ENCODE assay signal across 10 mouse cellular contexts in the genomic region with DNA sequence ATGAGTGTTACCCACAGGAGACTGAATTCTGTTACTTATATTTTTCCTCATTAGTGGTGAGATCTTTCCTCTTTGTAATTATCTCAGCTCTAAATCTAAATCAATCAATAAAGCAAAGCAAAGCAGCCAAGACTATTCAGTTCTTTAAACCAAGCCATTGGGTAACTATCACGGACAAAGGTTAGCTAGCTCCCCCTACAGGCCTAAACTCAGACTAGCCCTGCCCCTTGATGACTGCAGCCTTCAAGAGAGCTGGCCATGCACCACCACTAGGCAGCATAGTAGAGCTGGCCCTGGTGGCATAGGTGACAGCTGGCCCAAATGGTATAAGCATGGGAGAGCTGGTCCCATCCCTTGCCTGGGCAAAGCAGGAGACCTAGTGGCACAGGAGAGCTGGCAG. TPM values are rescaled to one million over a fixed set of nuclear protein-coding genes. Genes with fewer than 3 reads are reported as not detected.
DNase-seq lines count a peak whose midpoint lies in the region; ATAC-seq and TF ChIP-seq lines count a peak whose summit lies in the region.
"Had no signal": no experiment of that assay in that cellular context is flagged by ENCODE, and none has a peak within 500 bp of the region (broad histone marks: within the 10 kb centered on the region; RNA-seq: fewer than 3 reads in every experiment).

No protein-coding gene starts in this region.

- intact Hi-C loops in heart, adult 2 months (cut with DNase I): no loop called here
- intact Hi-C loops in left cerebral cortex, postnatal 14 days (cut with DNase I): no loop called here

- no peaks in the 10 kb centered on the region for H3K4me1 ChIP-seq in heart, adult 2 months (ENCODE audit: control insufficient read depth, insufficient read depth, low read length)
- H3K4me1 ChIP-seq in heart, embryonic 12.5 days (replicated peaks): no peaks in the 10 kb centered on the region
- H3K4me1 ChIP-seq in ES-Bruce4 (ENCODE audit: control insufficient read depth, insufficient read depth, low read length): no peaks in the 10 kb centered on the region
- H3K4me1 ChIP-seq in hindbrain, embryonic 14.5 days (replicated peaks; ENCODE audit: control insufficient read depth, insufficient read depth, low read length): no peaks in the 10 kb centered on the region
- no peaks in the 10 kb centered on the region for H3K4me1 ChIP-seq in midbrain, postnatal 0 days (ENCODE audit: insufficient read depth, low read length)
- H3K4me1 ChIP-seq: limb, embryonic 12.5 days had no signal

- no peak for TF ChIP-seq POLR2A in heart, adult 2 months (IDR thresholded peaks at IDR 0.05; ENCODE audit: insufficient read depth, low read depth, low read length)
- no peak for TF ChIP-seq POLR2A in ES-Bruce4 (IDR thresholded peaks at IDR 0.05; ENCODE audit: insufficient read depth, low read length)

- no peaks in the 10 kb centered on the region for H3K79me2 ChIP-seq in heart, adult 2 months (replicated peaks; ENCODE audit: control insufficient read depth, insufficient read depth, low read length)

- H3K4me2 ChIP-seq in heart, embryonic 12.5 days: no peak overlapping the region
- H3K4me2 ChIP-seq in hindbrain, embryonic 14.5 days (replicated peaks): no peak overlapping the region
- no peak overlapping the region for H3K4me2 ChIP-seq in midbrain, postnatal 0 days (ENCODE audit: low read depth, low read length, poor library complexity, severe bottlenecking)
- H3K4me2 ChIP-seq: limb, embryonic 12.5 days had no signal

- DNase-seq in heart, adult 2 months: peak in 1 of 2 experiments; percentile 6
- DNase-seq in c-Kit-positive CD71-negative TER-119-negative erythroid progenitor cells, embryonic 14.5 days (ENCODE audit: low read depth): peak; percentile 37
- DNase-seq in hindbrain, embryonic 14.5 days (ENCODE audit: low spot score): no peak
- peak; percentile 59 to 62 for DNase-seq in left cerebral cortex, postnatal 14 days (ENCODE audit: low spot score in 2 of 2)
- peak; percentile 59 for DNase-seq in midbrain, postnatal 0 days (ENCODE audit: low spot score)
- DNase-seq in gastrocnemius, postnatal 25 days: no peak

- TF ChIP-seq EP300 in heart, adult 2 months (IDR thresholded peaks at IDR 0.05; ENCODE audit: insufficient read depth, low read depth, low read length): no peak
- TF ChIP-seq EP300 in ES-Bruce4 (IDR thresholded peaks at IDR 0.05; ENCODE audit: insufficient read depth, low read depth, low read length): no peak

- no peaks in the 10 kb centered on the region for H3K9me3 ChIP-seq in heart, embryonic 12.5 days (replicated peaks)
- no peaks in the 10 kb centered on the region for H3K9me3 ChIP-seq in ES-Bruce4 (replicated peaks; ENCODE audit: control insufficient read depth, insufficient read depth, low read length, poor library complexity, severe bottlenecking)
- H3K9me3 ChIP-seq in hindbrain, embryonic 14.5 days (ENCODE audit: control insufficient read depth, low read length): no peaks in the 10 kb centered on the region
- H3K9me3 ChIP-seq in midbrain, postnatal 0 days (ENCODE audit: low read length): no peaks in the 10 kb centered on the region
- H3K9me3 ChIP-seq: limb, embryonic 12.5 days had no signal

- 17% methylated on average over 1 of the region's 1 CpGs for WGBS in heart, adult 2 months
- WGBS in heart, embryonic 12.5 days: 12% methylated on average over 1 of the region's 1 CpGs
- 18% methylated on average over 1 of the region's 1 CpGs for WGBS in hindbrain, embryonic 14.5 days
- 16% methylated on average over 1 of the region's 1 CpGs for WGBS in midbrain, postnatal 0 days

- no peak overlapping the region for H3K4me3 ChIP-seq in heart, adult 2 months
- H3K4me3 ChIP-seq in heart, embryonic 12.5 days: no peak overlapping the region
- no peak overlapping the region for H3K4me3 ChIP-seq in ES-Bruce4 (ENCODE audit: low read depth, low read length)
- H3K4me3 ChIP-seq in hindbrain, embryonic 14.5 days (replicated peaks; ENCODE audit: low read length): no peak overlapping the region
- H3K4me3 ChIP-seq in midbrain, postnatal 0 days (ENCODE audit: low read depth, low read length): no peak overlapping the region
- H3K4me3 ChIP-seq: limb, embryonic 12.5 days had no signal

- no peak overlapping the region for H3K9ac ChIP-seq in heart, adult 2 months (ENCODE audit: low read depth, low read length)
- H3K9ac ChIP-seq in heart, embryonic 12.5 days: no peak overlapping the region
- no peak overlapping the region for H3K9ac ChIP-seq in ES-Bruce4 (ENCODE audit: low read depth, poor library complexity, severe bottlenecking)
- no peak overlapping the region for H3K9ac ChIP-seq in hindbrain, embryonic 14.5 days
- H3K9ac ChIP-seq in midbrain, postnatal 0 days (replicated peaks; ENCODE audit: low read length, poor library complexity, severe bottlenecking): no peak overlapping the region
- H3K9ac ChIP-seq: limb, embryonic 12.5 days had no signal

- H3K27ac ChIP-seq in heart, adult 2 months: no peak overlapping the region
- no peak overlapping the region for H3K27ac ChIP-seq in heart, embryonic 12.5 days (ENCODE audit: poor library complexity, severe bottlenecking)
- no peak overlapping the region for H3K27ac ChIP-seq in ES-Bruce4 (ENCODE audit: insufficient read depth, low read length)
- no peak overlapping the region for H3K27ac ChIP-seq in hindbrain, embryonic 14.5 days
- H3K27ac ChIP-seq in midbrain, postnatal 0 days (ENCODE audit: low read depth, low read length): no peak overlapping the region
- H3K27ac ChIP-seq: limb, embryonic 12.5 days had no signal

- no peak for ATAC-seq in heart, embryonic 12.5 days (ENCODE audit: insufficient number of reproducible peaks, low FRiP score)
- peak; percentile 14; the same call in 1 of the 2 replicates for ATAC-seq in hindbrain, embryonic 14.5 days (ENCODE audit: low FRiP score)
- ATAC-seq in midbrain, postnatal 0 days (ENCODE audit: low FRiP score): peak; percentile 50; the same call in 1 of the 2 replicates

- H3K27me3 ChIP-seq in heart, adult 2 months (ENCODE audit: control insufficient read depth, insufficient read depth, low read length): no peaks in the 10 kb centered on the region
- no peaks in the 10 kb centered on the region for H3K27me3 ChIP-seq in heart, embryonic 12.5 days (replicated peaks)
- H3K27me3 ChIP-seq in ES-Bruce4 (ENCODE audit: control insufficient read depth, insufficient read depth, low read length, poor library complexity, severe bottlenecking): no peaks in the 10 kb centered on the region
- H3K27me3 ChIP-seq in hindbrain, embryonic 14.5 days (ENCODE audit: control insufficient read depth, insufficient read depth, low read length): no peaks in the 10 kb centered on the region
- H3K27me3 ChIP-seq in midbrain, postnatal 0 days (ENCODE audit: insufficient read depth, low read length): no peaks in the 10 kb centered on the region
- H3K27me3 ChIP-seq: limb, embryonic 12.5 days had no signal

- peak; percentile 59 for TF ChIP-seq CTCF in heart, adult 2 months (IDR thresholded peaks at IDR 0.05)
- peak; percentile 87 for TF ChIP-seq CTCF in ES-Bruce4 (IDR thresholded peaks at IDR 0.05; ENCODE audit: low read depth, low read length)
- peak; percentile 77 for TF ChIP-seq CTCF in midbrain, postnatal 0 days (IDR thresholded peaks at IDR 0.05)

- H3K36me3 ChIP-seq in heart, adult 2 months (ENCODE audit: control insufficient read depth, insufficient read depth, low read length): no peaks in the 10 kb centered on the region
- H3K36me3 ChIP-seq in heart, embryonic 12.5 days: no peaks in the 10 kb centered on the region
- peaks cover under 1% of the 10 kb centered on the region for H3K36me3 ChIP-seq in ES-Bruce4 (ENCODE audit: control insufficient read depth, insufficient read depth, low read length, poor library complexity, severe bottlenecking)
- H3K36me3 ChIP-seq in hindbrain, embryonic 14.5 days (replicated peaks; ENCODE audit: control insufficient read depth, insufficient read depth): peaks cover 12% of the 10 kb centered on the region
- peaks cover 14% of the 10 kb centered on the region; the same call in 1 of the 2 replicates for H3K36me3 ChIP-seq in midbrain, postnatal 0 days (ENCODE audit: insufficient read depth, low read length)

RNA-seq across cellular contexts. Expression of gene Zfp941, which starts 16.3 kb away (rescaled TPM):
- under 1 TPM; 0.14 to 0.29 TPM for total RNA-seq in heart, adult 2 months (2021)
- polyA plus RNA-seq in heart, adult 2 months (2012; rRNA removed): 0.10 and 0.15 TPM in 2 replicates
- 0.95 and 0.96 TPM in 2 replicates for polyA plus RNA-seq in heart, embryonic 12.5 days (2016; fragmentation: Nextera tagmentation; extraction: Ambion mirVana)
- 14.5 and 23.4 TPM in 2 replicates for polyA plus RNA-seq in ES-Bruce4 (2011; ENCODE audit: insufficient read depth, insufficient read length, low read depth, missing spikeins)
- polyA plus RNA-seq in hindbrain, embryonic 14.5 days (2014; fragmentation: Nextera tagmentation; extraction: Ambion mirVana): 33.7 and 33.9 TPM in 2 replicates
- total RNA-seq in left cerebral cortex, postnatal 14 days (2021): 10 to 100 TPM; 15.3 to 16.3 TPM
- total RNA-seq in midbrain, postnatal 0 days (2014; rRNA removed): 30.0 and 37.6 TPM in 2 replicates
- 26.1 and 30.9 TPM in 2 replicates for polyA plus RNA-seq in midbrain, postnatal 0 days (2015; fragmentation: Nextera tagmentation; extraction: Ambion mirVana)
- not detected for total RNA-seq in gastrocnemius, postnatal 25 days (2021)

RNA-seq across cellular contexts. Expression of gene Syce1, which starts 18.1 kb away (rescaled TPM):
- not detected for total RNA-seq in heart, adult 2 months (2021)
- 0.10 TPM in 1 of 2 replicates, not detected in the other for polyA plus RNA-seq in heart, adult 2 months (2012; rRNA removed)
- polyA plus RNA-seq in heart, embryonic 12.5 days (2016; fragmentation: Nextera tagmentation; extraction: Ambion mirVana): 0.13 and 0.31 TPM in 2 replicates
- 3.7 and 3.9 TPM in 2 replicates for polyA plus RNA-seq in ES-Bruce4 (2011; ENCODE audit: insufficient read depth, insufficient read length, low read depth, missing spikeins)
- polyA plus RNA-seq in hindbrain, embryonic 14.5 days (2014; fragmentation: Nextera tagmentation; extraction: Ambion mirVana): 0.47 and 0.62 TPM in 2 replicates
- under 1 TPM; 0.24 to 0.38 TPM for total RNA-seq in left cerebral cortex, postnatal 14 days (2021)
- total RNA-seq in midbrain, postnatal 0 days (2014; rRNA removed): 0.55 TPM in 1 of 2 replicates, not detected in the other
- 0.14 and 0.26 TPM in 2 replicates for polyA plus RNA-seq in midbrain, postnatal 0 days (2015; fragmentation: Nextera tagmentation; extraction: Ambion mirVana)
- total RNA-seq in gastrocnemius, postnatal 25 days (2021): not detected

RNA-seq across cellular contexts. Expression of gene Urah, which starts 29.1 kb away (rescaled TPM):
- total RNA-seq in heart, adult 2 months (2021): 1 to 10 TPM; 1.1 to 1.4 TPM
- 0.85 and 2.2 TPM in 2 replicates for polyA plus RNA-seq in heart, adult 2 months (2012; rRNA removed)
- 0.55 TPM in 1 of 2 replicates, not detected in the other for polyA plus RNA-seq in heart, embryonic 12.5 days (2016; fragmentation: Nextera tagmentation; extraction: Ambion mirVana)
- polyA plus RNA-seq in ES-Bruce4 (2011; ENCODE audit: insufficient read depth, insufficient read length, low read depth, missing spikeins): 13.1 and 15.2 TPM in 2 replicates
- polyA plus RNA-seq in hindbrain, embryonic 14.5 days (2014; fragmentation: Nextera tagmentation; extraction: Ambion mirVana): 0.31 TPM in 1 of 2 replicates, not detected in the other
- total RNA-seq in left cerebral cortex, postnatal 14 days (2021): 1 to 10 TPM; 1.1 to 1.5 TPM
- total RNA-seq in midbrain, postnatal 0 days (2014; rRNA removed): 0.71 TPM in 1 of 2 replicates, not detected in the other
- 0.23 and 0.26 TPM in 2 replicates for polyA plus RNA-seq in midbrain, postnatal 0 days (2015; fragmentation: Nextera tagmentation; extraction: Ambion mirVana)
- total RNA-seq in gastrocnemius, postnatal 25 days (2021): not detected

RNA-seq across cellular contexts. Expression of gene Scgb1c1, which starts 39.6 kb away (rescaled TPM):
- total RNA-seq in heart, adult 2 months (2021): 10 to 100 TPM; 22.6 to 27.5 TPM
- polyA plus RNA-seq in heart, adult 2 months (2012; rRNA removed): 54.5 and 56.6 TPM in 2 replicates
- not detected in 2 replicates for polyA plus RNA-seq in heart, embryonic 12.5 days (2016; fragmentation: Nextera tagmentation; extraction: Ambion mirVana)
- not detected in 2 replicates for polyA plus RNA-seq in ES-Bruce4 (2011; ENCODE audit: insufficient read depth, insufficient read length, low read depth, missing spikeins)
- polyA plus RNA-seq in hindbrain, embryonic 14.5 days (2014; fragmentation: Nextera tagmentation; extraction: Ambion mirVana): not detected in 2 replicates
- total RNA-seq in left cerebral cortex, postnatal 14 days (2021): not detected
- not detected in 2 replicates for total RNA-seq in midbrain, postnatal 0 days (2014; rRNA removed)
- not detected in 2 replicates for polyA plus RNA-seq in midbrain, postnatal 0 days (2015; fragmentation: Nextera tagmentation; extraction: Ambion mirVana)
- total RNA-seq in gastrocnemius, postnatal 25 days (2021): not detected
- total RNA-seq: adrenal gland, postnatal 4 days had no signal
- polyA plus RNA-seq: limb, embryonic 12.5 days had no signal

RNA-seq across cellular contexts. Expression of gene Odf3, which starts 41.9 kb away (rescaled TPM):
- not detected for total RNA-seq in heart, adult 2 months (2021)
- polyA plus RNA-seq in heart, adult 2 months (2012; rRNA removed): 0.25 and 0.38 TPM in 2 replicates
- not detected in 2 replicates for polyA plus RNA-seq in heart, embryonic 12.5 days (2016; fragmentation: Nextera tagmentation; extraction: Ambion mirVana)
- not detected in 2 replicates for polyA plus RNA-seq in ES-Bruce4 (2011; ENCODE audit: insufficient read depth, insufficient read length, low read depth, missing spikeins)
- 0.14 TPM in 1 of 2 replicates, not detected in the other for polyA plus RNA-seq in hindbrain, embryonic 14.5 days (2014; fragmentation: Nextera tagmentation; extraction: Ambion mirVana)
- not detected for total RNA-seq in left cerebral cortex, postnatal 14 days (2021)
- total RNA-seq in midbrain, postnatal 0 days (2014; rRNA removed): not detected in 2 replicates
- polyA plus RNA-seq in midbrain, postnatal 0 days (2015; fragmentation: Nextera tagmentation; extraction: Ambion mirVana): 0.17 and 0.22 TPM in 2 replicates
- not detected for total RNA-seq in gastrocnemius, postnatal 25 days (2021)
- polyA plus RNA-seq: limb, embryonic 12.5 days had no signal

Comparison
In these comparisons a context has a peak if more than half of its experiments do, and no peak if none do; other contexts are left out.
1. DNase-seq: peak in c-Kit-positive CD71-negative TER-119-negative erythroid progenitor cells, embryonic 14.5 days (single experiment), left cerebral cortex, postnatal 14 days (2 of 2) and midbrain, postnatal 0 days (single experiment); none in hindbrain, embryonic 14.5 days (single experiment) and gastrocnemius, postnatal 25 days (single experiment).
2. Peak in every context shown above with its lines, with median percentiles within 50 percentile points of each other: CTCF ChIP-seq.